Mouse (Mus musculus) kidney, adult 2 months (tissue): ENCODE measurements around the gene Mindy1.

Experiments
- CTCF ChIP-seq: fragments of 200-500 bp; conservative IDR thresholded peaks from 2 replicates; pipeline ENCODE4 v1.5.1; 2011; ENCODE audit warnings: low read depth, mild to moderate bottlenecking, control low read depth, low read length, moderate library complexity, mixed read lengths; ENCODE audit not compliant: insufficient read depth, insufficient read length
- POLR2A ChIP-seq: fragments of 200-500 bp; IDR thresholded peaks from one replicate; pipeline ENCODE4 v1.6.1; 2011; ENCODE audit warnings: low read depth, low read length, control low read depth

DNA sequence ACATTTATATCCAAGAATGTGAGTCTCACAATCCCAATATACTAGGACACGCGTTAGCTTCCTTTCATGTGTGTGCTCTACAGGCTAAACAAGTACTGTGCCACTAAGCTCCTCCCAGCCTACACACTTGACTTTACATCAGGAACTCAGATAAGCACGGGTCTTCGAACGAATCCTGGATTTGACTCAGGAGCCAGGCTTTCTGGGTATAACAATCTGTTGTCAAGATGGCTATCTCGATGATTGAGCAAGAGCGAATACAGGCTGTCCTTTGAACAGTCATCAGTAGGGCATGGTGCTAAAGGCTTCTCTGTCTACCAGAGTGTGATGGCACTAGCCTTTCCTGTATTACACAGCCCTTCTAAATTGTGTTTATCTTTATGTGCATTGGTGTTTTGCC, 16.9 kb downstream of the Mindy1 start:
- no peak for TF ChIP-seq CTCF
- no peak for TF ChIP-seq POLR2A
